Mouse (Mus musculus) CH12.LX (cell line): ENCODE data around the gene Sctr. TPM values are rescaled to one million over a fixed set of nuclear protein-coding genes. Genes with fewer than 3 reads are reported as not detected.

ENCODE experiments used
- DNase-seq: peaks from one replicate; pipeline ENCODE4 v3.0.0-alpha.2; 2013; ENCODE audit errors: extremely low read depth
- H3K27ac ChIP-seq: 2 replicates; pipeline ENCODE4 v1.5.1; 2012; ENCODE audit warnings: low read depth, mild to moderate bottlenecking, control low read depth, moderate library complexity; ENCODE audit not compliant: insufficient read depth
- H3K27me3 ChIP-seq: replicated peaks from 2 replicates; pipeline ENCODE3; 2012; ENCODE audit warnings: inconsistent platforms
- H3K36me3 ChIP-seq, 2 experiments: replicated peaks in 1 of 2; 2 replicates each; pipeline versions ENCODE3 to v1.6.1; 2012; ENCODE audit warnings: inconsistent platforms in 1 of 2, low read length in 1 of 2, mild to moderate bottlenecking in 1 of 2, mixed read lengths in 1 of 2, moderate library complexity in 1 of 2; ENCODE audit not compliant: control insufficient read depth in 1 of 2, insufficient read depth in 1 of 2
- H3K4me1 ChIP-seq, 2 experiments: 2 replicates each; pipeline ENCODE4 v1.6.1; 2012; ENCODE audit warnings: inconsistent platforms in 1 of 2, moderate library complexity in 1 of 2; ENCODE audit not compliant: insufficient read depth in 2 of 2, control insufficient read depth in 1 of 2
- H3K4me2 ChIP-seq: 2 replicates; pipeline ENCODE4 v1.6.1; 2012; ENCODE audit warnings: low read depth, mild to moderate bottlenecking, control low read depth; ENCODE audit not compliant: poor library complexity, insufficient read depth, severe bottlenecking
- H3K4me3 ChIP-seq, 3 experiments: fragments of 150-350 bp in 1 of 3; sonication (generic) in 1 of 3; replicated peaks in 1 of 3; 2 replicates each; pipeline versions ENCODE3 to v1.5.1; 2011 to 2012; ENCODE audit warnings: low read depth in 2 of 3, low read length in 2 of 3, mild to moderate bottlenecking in 2 of 3, moderate library complexity in 2 of 3, control low read depth in 1 of 3, improper control_type of control experiment in 1 of 3, inconsistent platforms in 1 of 3, mixed read lengths in 1 of 3; ENCODE audit not compliant: poor library complexity in 1 of 3
- H3K79me2 ChIP-seq: replicated peaks from 2 replicates; pipeline ENCODE4 v1.6.1; 2012; ENCODE audit warnings: mild to moderate bottlenecking, moderate library complexity; ENCODE audit not compliant: control insufficient read depth, poor library complexity, insufficient read depth, severe bottlenecking; ENCODE audit errors: extremely low read depth
- H3K9ac ChIP-seq: 2 replicates; pipeline ENCODE4 v1.6.1; 2012; ENCODE audit warnings: low read depth, mild to moderate bottlenecking, control low read depth, moderate library complexity; ENCODE audit not compliant: insufficient read depth
- H3K9me3 ChIP-seq: replicated peaks from 2 replicates; pipeline ENCODE3; 2012; ENCODE audit warnings: low read length, inconsistent platforms, mixed read lengths
- BHLHE40 ChIP-seq: IDR thresholded peaks from 2 replicates; pipeline ENCODE4 v1.6.1; 2011; ENCODE audit warnings: mild to moderate bottlenecking, low read depth, low read length, improper control_type of control experiment
- CHD2 ChIP-seq: IDR thresholded peaks from 2 replicates; pipeline ENCODE4 v1.6.1; 2011; ENCODE audit warnings: low read length, improper control_type of control experiment
- CTCF ChIP-seq, 2 experiments: IDR thresholded peaks in 1 of 2; conservative IDR thresholded peaks in 1 of 2; 2 replicates each; pipeline ENCODE4 v1.5.1; 2011 to 2012; ENCODE audit warnings: low read depth in 2 of 2, low read length in 2 of 2, improper control_type of control experiment in 1 of 2, inconsistent platforms in 1 of 2, mild to moderate bottlenecking in 1 of 2, moderate library complexity in 1 of 2
- E2F4 ChIP-seq: IDR thresholded peaks from 2 replicates; pipeline ENCODE4 v1.6.1; 2011; ENCODE audit warnings: low read depth, low read length, improper control_type of control experiment; ENCODE audit not compliant: insufficient replicate concordance
- ELF1 ChIP-seq: IDR thresholded peaks from 2 replicates; pipeline ENCODE4 v1.6.1; 2014; ENCODE audit warnings: low read depth, mild to moderate bottlenecking, inconsistent platforms, low read length, improper control_type of control experiment
- EP300 ChIP-seq: IDR thresholded peaks from 2 replicates; pipeline ENCODE4 v1.6.1; 2011; ENCODE audit warnings: low read length, improper control_type of control experiment
- IRF4 ChIP-seq: IDR thresholded peaks from 2 replicates; pipeline ENCODE4 v1.6.1; 2014; ENCODE audit warnings: low read depth, mild to moderate bottlenecking, inconsistent platforms, low read length, improper control_type of control experiment
- JUN ChIP-seq: IDR thresholded peaks from 2 replicates; pipeline ENCODE4 v1.6.1; 2011; ENCODE audit warnings: low read depth, mild to moderate bottlenecking, low read length, improper control_type of control experiment, moderate library complexity; ENCODE audit not compliant: insufficient read depth
- MAFK ChIP-seq: IDR thresholded peaks from 2 replicates; pipeline ENCODE4 v1.6.1; 2011; ENCODE audit warnings: low read length, improper control_type of control experiment; ENCODE audit not compliant: insufficient replicate concordance
- MAZ ChIP-seq: IDR thresholded peaks from 2 replicates; pipeline ENCODE4 v1.6.1; 2012; ENCODE audit warnings: low read depth, mild to moderate bottlenecking, inconsistent platforms, low read length, improper control_type of control experiment, moderate library complexity
- MEF2A ChIP-seq: IDR thresholded peaks from 2 replicates; pipeline ENCODE4 v1.6.1; 2014; ENCODE audit warnings: low read depth, mild to moderate bottlenecking, inconsistent platforms, low read length, improper control_type of control experiment, borderline replicate concordance
- MXI1 ChIP-seq: IDR thresholded peaks from 2 replicates; pipeline ENCODE4 v1.6.1; 2011; ENCODE audit warnings: mild to moderate bottlenecking, low read depth, low read length, improper control_type of control experiment
- MYC ChIP-seq: IDR thresholded peaks from 2 replicates; pipeline ENCODE4 v1.6.1; 2011; ENCODE audit warnings: low read depth, mild to moderate bottlenecking, improper control_type of control experiment, low read length
- PAX5 ChIP-seq: IDR thresholded peaks from 2 replicates; pipeline ENCODE4 v1.6.1; 2012; ENCODE audit warnings: low read length, inconsistent platforms, mixed read lengths
- POLR2A ChIP-seq: IDR thresholded peaks from 2 replicates; pipeline ENCODE4 v1.6.1; 2011; ENCODE audit warnings: low read depth, mild to moderate bottlenecking, improper control_type of control experiment, low read length
- POLR2AphosphoS2 ChIP-seq: IDR thresholded peaks from 2 replicates; pipeline ENCODE4 v1.6.1; 2011; ENCODE audit warnings: low read depth, low read length, improper control_type of control experiment
- RAD21 ChIP-seq: IDR thresholded peaks from 2 replicates; pipeline ENCODE4 v1.6.1; 2011; ENCODE audit warnings: low read depth, mild to moderate bottlenecking, low read length, improper control_type of control experiment, moderate library complexity
- RCOR1 ChIP-seq: conservative IDR thresholded peaks from 2 replicates; pipeline ENCODE4 v1.6.1; 2012; ENCODE audit warnings: low read depth, mild to moderate bottlenecking, inconsistent platforms, low read length, improper control_type of control experiment
- SIN3A ChIP-seq: IDR thresholded peaks from 2 replicates; pipeline ENCODE4 v1.6.1; 2012; ENCODE audit warnings: low read length, improper control_type of control experiment, inconsistent platforms
- SMC3 ChIP-seq: IDR thresholded peaks from 2 replicates; pipeline ENCODE4 v1.6.1; 2011; ENCODE audit warnings: low read depth, low read length, improper control_type of control experiment
- TBP ChIP-seq: conservative IDR thresholded peaks from 2 replicates; pipeline ENCODE4 v1.6.1; 2011; ENCODE audit warnings: low read depth, low read length, improper control_type of control experiment
- TCF12 ChIP-seq: IDR thresholded peaks from 2 replicates; pipeline ENCODE4 v1.6.1; 2014; ENCODE audit warnings: low read depth, mild to moderate bottlenecking, inconsistent platforms, low read length, improper control_type of control experiment
- UBTF ChIP-seq: IDR thresholded peaks from 2 replicates; pipeline ENCODE4 v1.6.1; 2012; ENCODE audit warnings: low read depth, mild to moderate bottlenecking, inconsistent platforms, low read length, improper control_type of control experiment, moderate library complexity
- USF1 ChIP-seq: IDR thresholded peaks from 2 replicates; pipeline ENCODE4 v1.6.1; 2014; ENCODE audit warnings: low read depth, mild to moderate bottlenecking, inconsistent platforms, low read length, improper control_type of control experiment
- USF2 ChIP-seq: conservative IDR thresholded peaks from 2 replicates; pipeline ENCODE4 v1.6.1; 2011; ENCODE audit warnings: low read depth, low read length, improper control_type of control experiment
- ZC3H11A ChIP-seq: IDR thresholded peaks from 2 replicates; pipeline ENCODE4 v1.6.1; 2012; ENCODE audit warnings: low read depth, mild to moderate bottlenecking, inconsistent platforms, low read length, improper control_type of control experiment
- ZKSCAN1 ChIP-seq: IDR thresholded peaks from 2 replicates; pipeline ENCODE4 v1.6.1; 2012; ENCODE audit warnings: low read depth, inconsistent platforms, low read length, improper control_type of control experiment, borderline replicate concordance
- dilution Hi-C: fragments of 300-500 bp; cut with MboI; formaldehyde crosslinking; loops from 2 replicates; pipeline ENCODE4 v1.14.3; 2020; ENCODE audit warnings: low sequenced_read_pairs; ENCODE audit not compliant: extremely low pct_unique_long_range_greater_than_20kb, extremely low pct_ligation_motif_present
- in situ Hi-C: fragments of 300-500 bp; cut with MboI; formaldehyde crosslinking; loops from 3 replicates; pipeline ENCODE4 v1.14.3; 2019; ENCODE audit warnings: low sequenced_read_pairs, low pct_ligation_motif_present, low pct_unique_long_range_greater_than_20kb, mixed read lengths
- polyA plus RNA-seq: library from polyadenylated mRNA; unstranded; fragments of >175 nt; gene quantifications from 2 replicates; pipeline ENCODE4 v1.2.1, GENCODE M21; 2012; ENCODE audit warnings: low read depth; ENCODE audit not compliant: insufficient read length
- total RNA-seq, 2 experiments: library from RNA; depleted of rRNA; stranded (reverse); fragments of 300-350 nt in 1 of 2; fragments of >200 nt in 1 of 2; gene quantifications; 2 replicates each; pipeline ENCODE4 v1.2.3; 2012 to 2014

Sctr gene
- total and polyA plus RNA-seq, 3 experiments = not detected

DNA sequence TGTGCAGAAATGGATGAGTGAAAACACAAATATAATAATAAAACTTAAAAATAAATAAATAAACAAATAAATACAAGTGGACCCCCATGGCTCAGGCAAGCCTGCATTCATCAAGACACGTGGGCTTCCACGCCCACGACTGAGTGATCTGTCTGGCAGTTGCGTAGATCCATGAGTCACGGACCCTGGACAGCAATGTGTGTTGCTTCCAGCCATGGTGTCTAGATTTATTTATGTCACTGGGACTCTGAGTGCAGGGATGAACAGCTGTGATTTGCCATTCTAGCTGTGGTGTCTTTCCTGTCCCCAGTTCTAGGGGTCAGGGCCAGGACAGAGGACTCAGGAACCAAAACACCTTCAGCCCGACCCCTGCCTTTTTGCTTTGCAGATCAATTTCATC lies 48.3 kb downstream of the Sctr start:
- no peak overlapping the region for H3K27ac ChIP-seq
- peaks cover 0 to 17% of the 10 kb centered on the region in 2 experiments; a peak in 2 of 4 replicates for H3K4me1 ChIP-seq
- no peaks in the 10 kb centered on the region for H3K27me3 ChIP-seq
- dilution Hi-C loops = no loop called here
- H3K9me3 ChIP-seq = no peaks in the 10 kb centered on the region
- no peak for TF ChIP-seq CTCF (conservative IDR thresholded peaks at IDR 0.05 in 1 of 2, IDR thresholded peaks at IDR 0.05 in 1 of 2; ENCODE audit: low read depth in 2 of 2, low read length in 2 of 2)
- no peak for TF ChIP-seq EP300
- no peak for TF ChIP-seq JUN
- TF ChIP-seq MXI1 = no peak
- TF ChIP-seq MAZ = no peak
- no peak for TF ChIP-seq ZC3H11A
- no peak for TF ChIP-seq CHD2
- TF ChIP-seq SMC3 = no peak
- no peak for TF ChIP-seq E2F4
- TF ChIP-seq PAX5 = no peak
- TF ChIP-seq TBP = no peak
- TF ChIP-seq MYC = no peak
- no peak for TF ChIP-seq ZKSCAN1
- no peak for TF ChIP-seq ELF1
- TF ChIP-seq MEF2A = no peak
- TF ChIP-seq RAD21 = no peak
- TF ChIP-seq UBTF = no peak
- TF ChIP-seq IRF4 = no peak
- no peak for TF ChIP-seq MAFK
- no peaks in the 10 kb centered on the region for H3K36me3 ChIP-seq
- H3K79me2 ChIP-seq = no peaks in the 10 kb centered on the region
- no peak overlapping the region for H3K4me2 ChIP-seq
- in situ Hi-C loops = no loop called here
- H3K9ac ChIP-seq = no peak overlapping the region
- DNase-seq = no peak
- H3K4me3 ChIP-seq = no peak overlapping the region

DNA sequence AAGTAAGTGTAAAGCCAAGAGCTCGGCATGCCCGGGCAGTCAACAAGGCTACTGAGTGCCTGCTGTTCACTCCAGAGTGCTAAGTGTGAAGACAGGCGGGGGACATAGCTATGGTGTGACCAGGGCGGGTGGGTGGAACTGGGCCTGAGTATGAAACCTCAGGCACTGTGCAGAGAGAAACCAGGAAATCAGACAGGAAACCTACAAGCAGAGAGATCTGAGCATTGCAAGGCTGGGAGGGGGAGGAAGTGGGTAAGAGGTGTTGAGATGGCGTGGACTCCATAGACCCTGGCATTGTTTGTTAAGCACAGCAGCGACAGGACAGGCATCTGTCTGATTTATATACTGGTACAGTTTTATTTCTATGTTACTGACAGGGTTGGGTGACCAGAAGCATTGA lies 48.8 kb downstream of the Sctr start:
- dilution Hi-C loops (no loop called here), in situ Hi-C loops (no loop called here)
- TF ChIP-seq USF1 (no peak), USF2 (no peak), IRF4 (no peak), E2F4 (no peak), ZKSCAN1 (no peak), POLR2AphosphoS2 (no peak), MEF2A (no peak), CHD2 (no peak), POLR2A (no peak), ELF1 (no peak), MAFK (no peak), BHLHE40 (no peak), RCOR1 (no peak), ZC3H11A (no peak), SIN3A (no peak), TCF12 (no peak), MAZ (no peak)
- Histone ChIP-seq H3K79me2 (no peaks in the 10 kb centered on the region), H3K9me3 (no peaks in the 10 kb centered on the region), H3K4me3 (no peak overlapping the region), H3K9ac (no peak overlapping the region), H3K36me3 (no peaks in the 10 kb centered on the region), H3K27ac (no peak overlapping the region), H3K4me1 (peaks cover 0 to 17% of the 10 kb centered on the region in 2 experiments; a peak in 2 of 4 replicates), H3K27me3 (no peaks in the 10 kb centered on the region), H3K4me2 (no peak overlapping the region)
- peak; percentile 14 for DNase-seq
